17 mouse cellular contexts compared by ENCODE assay signal in the genomic region with DNA sequence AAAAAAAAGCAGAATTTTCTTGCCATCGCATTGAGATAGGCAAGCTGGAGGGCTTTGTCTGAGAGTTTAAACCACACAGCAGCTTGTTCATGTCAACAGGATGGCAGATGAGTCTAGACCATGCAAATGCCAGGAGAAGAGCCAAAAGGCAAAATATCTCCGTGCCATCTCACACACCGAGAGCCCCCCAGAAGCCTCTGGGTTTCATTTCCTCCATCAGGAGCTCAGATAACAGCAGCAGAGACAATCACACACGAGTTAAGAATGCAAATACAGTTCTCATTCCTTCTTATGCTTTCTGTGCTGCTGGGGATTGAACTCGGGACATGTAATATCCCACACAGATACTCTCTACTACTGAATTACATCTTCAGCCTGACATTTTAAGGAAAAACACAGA.
DNase-seq lines count a peak whose midpoint lies in the region; TF ChIP-seq lines count a peak whose summit lies in the region.
"Had no signal": no experiment of that assay in that cellular context is flagged by ENCODE, and none has a peak within 500 bp of the region (broad histone marks: within the 10 kb centered on the region; RNA-seq: fewer than 3 reads in every experiment).

No protein-coding gene starts in this region.

- H3K27me3 ChIP-seq in CH12.LX (replicated peaks): no peaks in the 10 kb centered on the region

- H3K27ac ChIP-seq in CH12.LX (ENCODE audit: insufficient read depth, low read depth): no peak overlapping the region

- no peaks in the 10 kb centered on the region for H3K36me3 ChIP-seq in CH12.LX (replicated peaks in 1 of 2; ENCODE audit: control insufficient read depth in 1 of 2, insufficient read depth in 1 of 2, low read length in 1 of 2)
- H3K36me3 ChIP-seq: G1E had no signal

- no peak for TF ChIP-seq RAD21 in CH12.LX (IDR thresholded peaks at IDR 0.05; ENCODE audit: low read depth, low read length)

- no peak for TF ChIP-seq POLR2A in CH12.LX (IDR thresholded peaks at IDR 0.05; ENCODE audit: low read depth, low read length)

- peak; percentile 58 for DNase-seq in A20 (ENCODE audit: low read depth, low spot score)
- DNase-seq in CH12.LX (ENCODE audit: extremely low read depth): peak; percentile 61
- no peak for DNase-seq in frontal cortex, adult 2 months (ENCODE audit: extremely low spot score in 1 of 2, low spot score in 1 of 2)
- no peak for DNase-seq in kidney, postnatal 4 days
- DNase-seq: adrenal gland, adult 2 months; adrenal gland, adult 8-10 months; adrenal gland, postnatal 10 days; adrenal gland, postnatal 14 days; adrenal gland, postnatal 25 days; adrenal gland, postnatal 36 days; B cell, adult 2 months; cerebellum, adult 11 months; cerebellum, adult 11-12 months; cerebellum, adult 18-20 months; cerebellum, adult 2 months; cerebellum, adult 8-10 months had no signal

- H3K79me2 ChIP-seq in CH12.LX (replicated peaks; ENCODE audit: control insufficient read depth, extremely low read depth, insufficient read depth, poor library complexity, severe bottlenecking): no peaks in the 10 kb centered on the region

- H3K9ac ChIP-seq in CH12.LX (ENCODE audit: insufficient read depth, low read depth): no peak overlapping the region

- no peak for TF ChIP-seq CTCF in CH12.LX (conservative IDR thresholded peaks at IDR 0.05 in 1 of 2, IDR thresholded peaks at IDR 0.05 in 1 of 2; ENCODE audit: low read depth in 2 of 2, low read length in 2 of 2)

- no peaks in the 10 kb centered on the region for H3K9me3 ChIP-seq in CH12.LX (replicated peaks; ENCODE audit: low read length)

- dilution Hi-C loops in CH12.LX (cut with MboI; ENCODE audit: extremely low pct_ligation_motif_present, extremely low pct_unique_long_range_greater_than_20kb, low sequenced_read_pairs): no loop called here

- in situ Hi-C loops in CH12.LX (cut with MboI; ENCODE audit: low pct_ligation_motif_present, low pct_unique_long_range_greater_than_20kb, low sequenced_read_pairs): no loop called here

- peaks cover 5 to 52% of the 10 kb centered on the region in 2 experiments for H3K4me1 ChIP-seq in CH12.LX (ENCODE audit: control insufficient read depth in 1 of 2, insufficient read depth in 2 of 2)

- peak overlapping the region; percentile 8; the same call in 1 of the 2 replicates for H3K4me2 ChIP-seq in CH12.LX (ENCODE audit: insufficient read depth, low read depth, poor library complexity, severe bottlenecking)

- no peak overlapping the region for H3K4me3 ChIP-seq in CH12.LX (replicated peaks in 1 of 3; ENCODE audit: low read depth in 2 of 3, low read length in 2 of 3, poor library complexity in 1 of 3)

- no peak; the same call in 1 of the 2 replicates for TF ChIP-seq EP300 in CH12.LX (IDR thresholded peaks at IDR 0.05; ENCODE audit: low read length)

TF ChIP-seq in CH12.LX, 34 proteins besides CTCF, POLR2A, EP300 and RAD21:
- TF ChIP-seq IRF4 (IDR thresholded peaks at IDR 0.05; ENCODE audit: low read depth, low read length) (peak; percentile 57; the same call in 1 of the 2 replicates), NRF1 (IDR thresholded peaks at IDR 0.05; ENCODE audit: low read depth, low read length) (no peak), GABPA (IDR thresholded peaks at IDR 0.05; ENCODE audit: insufficient replicate concordance, low read depth, low read length) (no peak), HCFC1 (IDR thresholded peaks at IDR 0.05; ENCODE audit: low read depth, low read length) (no peak)

Comparison
In these comparisons a context has a peak if more than half of its experiments do, and no peak if none do; other contexts are left out.
1. DNase-seq: peak in A20 (single experiment) and CH12.LX (single experiment); none in frontal cortex, adult 2 months (0 of 2) and kidney, postnatal 4 days (0 of 2).